ENCODE assay signal across 8 mouse cellular contexts in genomic region chr13:23412630-23413521, GRCm38 (mm10). TPM values are rescaled to one million over a fixed set of nuclear protein-coding genes. Genes with fewer than 3 reads are reported as not detected.
DNase-seq lines count a peak whose midpoint lies in the region; ATAC-seq lines count a peak whose summit lies in the region.

No protein-coding gene starts in this region.

- no peak overlapping the region for H3K27ac ChIP-seq in forebrain, embryonic 12.5 days
- H3K27ac ChIP-seq in midbrain, embryonic 10.5 days (replicated peaks), result no peak overlapping the region; the same call in 1 of the 2 replicates

- peak overlapping the region; percentile 58 for H3K4me2 ChIP-seq in forebrain, embryonic 12.5 days

- 1% methylated on average over 28 of the region's 28 CpGs for WGBS in forebrain, embryonic 12.5 days
- WGBS in midbrain, embryonic 10.5 days, result under 1% methylated on average over 28 of the region's 28 CpGs

- peak; percentile 79; the same call in 1 of the 2 replicates for ATAC-seq in forebrain, embryonic 12.5 days (ENCODE audit: low FRiP score)

- H3K27me3 ChIP-seq in forebrain, embryonic 12.5 days, result peaks cover 18% of the 10 kb centered on the region
- peaks cover 20% of the 10 kb centered on the region for H3K27me3 ChIP-seq in midbrain, embryonic 10.5 days (ENCODE audit: low read depth, poor library complexity, severe bottlenecking)

- H3K9me3 ChIP-seq in forebrain, embryonic 12.5 days, result no peaks in the 10 kb centered on the region
- no peaks in the 10 kb centered on the region for H3K9me3 ChIP-seq in midbrain, embryonic 10.5 days (replicated peaks)

- 0 out of 2 replicates have a peak overlapping the region, but pooled peaks have one; percentile 21 for H3K9ac ChIP-seq in forebrain, embryonic 12.5 days

- H3K4me3 ChIP-seq in forebrain, embryonic 12.5 days (replicated peaks), result peak overlapping the region; percentile 42
- H3K4me3 ChIP-seq in midbrain, embryonic 10.5 days, result peak overlapping the region; percentile 59

- DNase-seq in left cerebral cortex, adult 18-20 months (ENCODE audit: low spot score in 2 of 2), result peak; percentile 73 to 75
- DNase-seq in left cerebral cortex, adult 11 months (ENCODE audit: low spot score), result no peak
- DNase-seq in brain, adult 2 months (ENCODE audit: low read depth, low spot score), result peak; percentile 88
- DNase-seq in layer of hippocampus, adult 8-10 months (ENCODE audit: low spot score in 2 of 2), result peak; percentile 68 to 78
- DNase-seq in midbrain, embryonic 10.5 days (ENCODE audit: low spot score), result peak; percentile 60
- peak; percentile 69 for DNase-seq in thymus, postnatal 4 days
- DNase-seq in ovary, postnatal 14 days (ENCODE audit: low spot score), result no peak

- H3K36me3 ChIP-seq in forebrain, embryonic 12.5 days (replicated peaks), result no peaks in the 10 kb centered on the region; the same call in 1 of the 2 replicates
- H3K36me3 ChIP-seq in midbrain, embryonic 10.5 days, result no peaks in the 10 kb centered on the region

- H3K4me1 ChIP-seq in forebrain, embryonic 12.5 days, result peaks cover 12% of the 10 kb centered on the region; the same call in 1 of the 2 replicates
- peaks cover 16% of the 10 kb centered on the region for H3K4me1 ChIP-seq in midbrain, embryonic 10.5 days

RNA-seq across cellular contexts. Expression of gene Abt1, which starts 10.8 kb away (rescaled TPM):
- total RNA-seq in left cerebral cortex, adult 18-20 months (2021), result 1 to 10 TPM; 9.0 to 9.5 TPM
- polyA plus RNA-seq in forebrain, embryonic 12.5 days (2016; fragmentation: Nextera tagmentation; extraction: Ambion mirVana), result 13.0 and 13.2 TPM in 2 replicates
- 1 to 10 TPM; 8.0 to 9.0 (median 8.7) TPM for total RNA-seq in layer of hippocampus, adult 8-10 months (2022)
- polyA plus RNA-seq in midbrain, embryonic 10.5 days (2016; fragmentation: Nextera tagmentation; extraction: Ambion mirVana), result 14.3 and 14.7 TPM in 2 replicates

RNA-seq across cellular contexts. Expression of gene Zfp322a, which starts 43.9 kb away (rescaled TPM):
- 10 to 100 TPM; 29.5 to 31.7 TPM for total RNA-seq in left cerebral cortex, adult 18-20 months (2021)
- 64.1 and 65.6 TPM in 2 replicates for polyA plus RNA-seq in forebrain, embryonic 12.5 days (2016; fragmentation: Nextera tagmentation; extraction: Ambion mirVana)
- 10 to 100 TPM; 26.0 to 33.5 (median 30.2) TPM for total RNA-seq in layer of hippocampus, adult 8-10 months (2022)
- polyA plus RNA-seq in midbrain, embryonic 10.5 days (2016; fragmentation: Nextera tagmentation; extraction: Ambion mirVana), result 55.6 and 58.6 TPM in 2 replicates

RNA-seq across cellular contexts. Expression of gene Btn1a1, which starts 52.8 kb away (rescaled TPM):
- not detected for total RNA-seq in left cerebral cortex, adult 18-20 months (2021)
- polyA plus RNA-seq in forebrain, embryonic 12.5 days (2016; fragmentation: Nextera tagmentation; extraction: Ambion mirVana), result 0.18 and 0.36 TPM in 2 replicates
- not detected for total RNA-seq in layer of hippocampus, adult 8-10 months (2022)
- 0.04 and 0.06 TPM in 2 replicates for polyA plus RNA-seq in midbrain, embryonic 10.5 days (2016; fragmentation: Nextera tagmentation; extraction: Ambion mirVana)

Comparison
In these comparisons a context has a peak if more than half of its experiments do, and no peak if none do; other contexts are left out.
1. DNase-seq: peak in left cerebral cortex, adult 18-20 months (2 of 2), brain, adult 2 months (single experiment), layer of hippocampus, adult 8-10 months (2 of 2), midbrain, embryonic 10.5 days (single experiment) and thymus, postnatal 4 days (single experiment); none in left cerebral cortex, adult 11 months (single experiment) and ovary, postnatal 14 days (single experiment).